8 mouse cellular contexts compared by ENCODE assay signal in genomic region chr17:6005638-6006471, GRCm38 (mm10).
DNase-seq lines count a peak whose midpoint lies in the region; ATAC-seq and TF ChIP-seq lines count a peak whose summit lies in the region.

No protein-coding gene starts in this region.

- no peaks in the 10 kb centered on the region for H3K9me3 ChIP-seq in hindbrain, embryonic 13.5 days
- H3K9me3 ChIP-seq in hindbrain, embryonic 12.5 days (replicated peaks) = no peaks in the 10 kb centered on the region
- no peaks in the 10 kb centered on the region for H3K9me3 ChIP-seq in embryonic facial prominence, embryonic 14.5 days (ENCODE audit: control insufficient read depth, low read length)
- no peaks in the 10 kb centered on the region for H3K9me3 ChIP-seq in heart, embryonic 13.5 days
- no peaks in the 10 kb centered on the region for H3K9me3 ChIP-seq in liver, postnatal 0 days (ENCODE audit: low read length)
- 0 out of 2 replicates have a peak, but pooled peaks cover 3% of the 10 kb centered on the region for H3K9me3 ChIP-seq in neural tube, embryonic 13.5 days

- TF ChIP-seq EP300 in liver, postnatal 0 days (IDR thresholded peaks at IDR 0.05; ENCODE audit: low read depth) = no peak

- H3K9ac ChIP-seq in hindbrain, embryonic 13.5 days = no peak overlapping the region
- no peak overlapping the region for H3K9ac ChIP-seq in hindbrain, embryonic 12.5 days
- peak overlapping the region; percentile 21 for H3K9ac ChIP-seq in embryonic facial prominence, embryonic 14.5 days (ENCODE audit: low read depth, low read length)
- H3K9ac ChIP-seq in heart, embryonic 13.5 days = peak overlapping the region; percentile 58
- 0 out of 2 replicates have a peak overlapping the region, but pooled peaks have one; percentile 38 for H3K9ac ChIP-seq in liver, postnatal 0 days (replicated peaks)
- no peak overlapping the region for H3K9ac ChIP-seq in neural tube, embryonic 13.5 days

- no peaks in the 10 kb centered on the region for H3K36me3 ChIP-seq in hindbrain, embryonic 13.5 days
- no peaks in the 10 kb centered on the region for H3K36me3 ChIP-seq in hindbrain, embryonic 12.5 days
- H3K36me3 ChIP-seq in embryonic facial prominence, embryonic 14.5 days (ENCODE audit: control insufficient read depth, insufficient read depth, low read length) = 0 out of 2 replicates have a peak, but pooled peaks cover 3% of the 10 kb centered on the region
- H3K36me3 ChIP-seq in heart, embryonic 13.5 days = peaks cover 25% of the 10 kb centered on the region
- H3K36me3 ChIP-seq in liver, postnatal 0 days (replicated peaks; ENCODE audit: insufficient read depth, low read length) = no peaks in the 10 kb centered on the region; the same call in 1 of the 2 replicates
- no peaks in the 10 kb centered on the region for H3K36me3 ChIP-seq in neural tube, embryonic 13.5 days

- no peak overlapping the region for H3K4me2 ChIP-seq in hindbrain, embryonic 13.5 days
- H3K4me2 ChIP-seq in hindbrain, embryonic 12.5 days (replicated peaks) = no peak overlapping the region
- peak overlapping the region; percentile 38 for H3K4me2 ChIP-seq in embryonic facial prominence, embryonic 14.5 days (ENCODE audit: low read depth, low read length)
- H3K4me2 ChIP-seq in heart, embryonic 13.5 days = peak overlapping the region; percentile 33
- H3K4me2 ChIP-seq in liver, postnatal 0 days (ENCODE audit: low read depth, low read length) = no peak overlapping the region
- H3K4me2 ChIP-seq in neural tube, embryonic 13.5 days = no peak overlapping the region

- H3K4me1 ChIP-seq in hindbrain, embryonic 13.5 days (replicated peaks) = peaks cover 12% of the 10 kb centered on the region
- H3K4me1 ChIP-seq in hindbrain, embryonic 12.5 days = peaks cover 8% of the 10 kb centered on the region
- H3K4me1 ChIP-seq in embryonic facial prominence, embryonic 14.5 days (ENCODE audit: control insufficient read depth, insufficient read depth, low read length) = peaks cover 18% of the 10 kb centered on the region
- peaks cover 76% of the 10 kb centered on the region for H3K4me1 ChIP-seq in heart, embryonic 13.5 days
- peaks cover 12% of the 10 kb centered on the region for H3K4me1 ChIP-seq in liver, postnatal 0 days (ENCODE audit: insufficient read depth)
- H3K4me1 ChIP-seq in neural tube, embryonic 13.5 days (replicated peaks) = peaks cover 12% of the 10 kb centered on the region

- 35% methylated on average over 14 of the region's 14 CpGs for WGBS in hindbrain, embryonic 13.5 days
- WGBS in hindbrain, embryonic 12.5 days = 27% methylated on average over 14 of the region's 14 CpGs
- 16% methylated on average over 14 of the region's 14 CpGs for WGBS in embryonic facial prominence, embryonic 14.5 days
- 32% methylated on average over 14 of the region's 14 CpGs for WGBS in heart, embryonic 13.5 days
- 30% methylated on average over 14 of the region's 14 CpGs for WGBS in liver, postnatal 0 days (ENCODE audit: insufficient replicate concordance)
- 33% methylated on average over 14 of the region's 14 CpGs for WGBS in neural tube, embryonic 13.5 days

- no peak overlapping the region for H3K4me3 ChIP-seq in hindbrain, embryonic 13.5 days
- no peak overlapping the region for H3K4me3 ChIP-seq in hindbrain, embryonic 12.5 days
- H3K4me3 ChIP-seq in embryonic facial prominence, embryonic 14.5 days (ENCODE audit: low read depth, low read length) = no peak overlapping the region
- no peak overlapping the region for H3K4me3 ChIP-seq in heart, embryonic 13.5 days
- no peak overlapping the region for H3K4me3 ChIP-seq in liver, postnatal 0 days (ENCODE audit: low read depth, low read length)
- H3K4me3 ChIP-seq in neural tube, embryonic 13.5 days = no peak overlapping the region

- DNase-seq in embryonic facial prominence, embryonic 14.5 days (ENCODE audit: low spot score) = peak; percentile 97
- peak; percentile 62 to 84 for DNase-seq in kidney, postnatal 36 days
- peak; percentile 33 for DNase-seq in liver, postnatal 0 days
- peak; percentile 65 to 75 for DNase-seq in urinary bladder, postnatal 36 days (ENCODE audit: low spot score in 2 of 2)

- H3K27me3 ChIP-seq in hindbrain, embryonic 13.5 days = no peaks in the 10 kb centered on the region
- H3K27me3 ChIP-seq in hindbrain, embryonic 12.5 days = no peaks in the 10 kb centered on the region
- H3K27me3 ChIP-seq in embryonic facial prominence, embryonic 14.5 days (replicated peaks; ENCODE audit: control insufficient read depth, insufficient read depth, low read length) = no peaks in the 10 kb centered on the region
- no peaks in the 10 kb centered on the region for H3K27me3 ChIP-seq in heart, embryonic 13.5 days (replicated peaks)
- H3K27me3 ChIP-seq in liver, postnatal 0 days (ENCODE audit: insufficient read depth, low read length) = no peaks in the 10 kb centered on the region
- H3K27me3 ChIP-seq in neural tube, embryonic 13.5 days = no peaks in the 10 kb centered on the region

- ATAC-seq in hindbrain, embryonic 13.5 days (ENCODE audit: low FRiP score) = peak; percentile 39; the same call in 1 of the 2 replicates
- no peak for ATAC-seq in hindbrain, embryonic 12.5 days (ENCODE audit: low FRiP score)
- peak; percentile 78 for ATAC-seq in embryonic facial prominence, embryonic 14.5 days (ENCODE audit: low read depth)
- no peak for ATAC-seq in heart, embryonic 13.5 days (ENCODE audit: extremely low read depth, insufficient number of reproducible peaks, low FRiP score, low TSS enrichment)
- ATAC-seq in liver, postnatal 0 days = peak; percentile 51
- 0 out of 2 replicates have a peak, but pooled peaks have one; percentile 27 for ATAC-seq in neural tube, embryonic 13.5 days (ENCODE audit: low read depth)

- TF ChIP-seq CTCF in liver, postnatal 0 days (IDR thresholded peaks at IDR 0.05; ENCODE audit: low read depth) = peak; percentile 36; the same call in 1 of the 2 replicates

- H3K27ac ChIP-seq in hindbrain, embryonic 13.5 days = peak overlapping the region; percentile 58; the same call in 1 of the 2 replicates
- no peak overlapping the region for H3K27ac ChIP-seq in hindbrain, embryonic 12.5 days
- H3K27ac ChIP-seq in embryonic facial prominence, embryonic 14.5 days (replicated peaks; ENCODE audit: low read depth, low read length) = peak overlapping the region; percentile 89
- H3K27ac ChIP-seq in heart, embryonic 13.5 days (replicated peaks) = peak overlapping the region; percentile 90
- H3K27ac ChIP-seq in liver, postnatal 0 days (ENCODE audit: low read depth) = peak overlapping the region; percentile 64
- peak overlapping the region; percentile 38; the same call in 1 of the 2 replicates for H3K27ac ChIP-seq in neural tube, embryonic 13.5 days (replicated peaks)

Comparison
In these comparisons a context has a peak if more than half of its experiments do, and no peak if none do; other contexts are left out.
1. ATAC-seq: peak in hindbrain, embryonic 13.5 days (single experiment), embryonic facial prominence, embryonic 14.5 days (single experiment), liver, postnatal 0 days (single experiment) and neural tube, embryonic 13.5 days (single experiment); none in hindbrain, embryonic 12.5 days (single experiment) and heart, embryonic 13.5 days (single experiment).
2. H3K4me2 ChIP-seq: peak in embryonic facial prominence, embryonic 14.5 days (single experiment) and heart, embryonic 13.5 days (single experiment); none in hindbrain, embryonic 13.5 days (single experiment), hindbrain, embryonic 12.5 days (single experiment), liver, postnatal 0 days (single experiment) and neural tube, embryonic 13.5 days (single experiment).
3. H3K9ac ChIP-seq: peak in embryonic facial prominence, embryonic 14.5 days (single experiment), heart, embryonic 13.5 days (single experiment) and liver, postnatal 0 days (single experiment); none in hindbrain, embryonic 13.5 days (single experiment), hindbrain, embryonic 12.5 days (single experiment) and neural tube, embryonic 13.5 days (single experiment).
4. DNase-seq: peak in every context shown above with its lines; median percentile 97 in embryonic facial prominence, embryonic 14.5 days; 73 in kidney, postnatal 36 days; 70 in urinary bladder, postnatal 36 days; 33 in liver, postnatal 0 days.